Mouse (Mus musculus) ES-E14 (cell line): ENCODE data around the gene Nppa. TPM values are rescaled to one million over a fixed set of nuclear protein-coding genes. Genes with fewer than 3 reads are reported as not detected.

Experiments
- DNase-seq: peaks from one replicate; pipeline ENCODE4 v3.0.0-alpha.2; 2013; ENCODE audit warnings: low read depth, low spot score
- H3K27ac ChIP-seq: 2 replicates; pipeline ENCODE4 v1.5.1; 2012; ENCODE audit warnings: low read depth, mild to moderate bottlenecking, low read length, moderate library complexity, mixed read lengths; ENCODE audit not compliant: poor library complexity, insufficient read depth, severe bottlenecking
- H3K36me3 ChIP-seq: 2 replicates; pipeline ENCODE4 v1.6.1; 2012; ENCODE audit warnings: mild to moderate bottlenecking, low read length, moderate library complexity, mixed read lengths; ENCODE audit not compliant: control insufficient read depth, poor library complexity, insufficient read depth, severe bottlenecking
- H3K4me1 ChIP-seq, 2 experiments: fragments of 150-350 bp in 1 of 2; sonication (generic) in 1 of 2; 2 replicates each; pipeline ENCODE4 v1.6.1; 2012; ENCODE audit warnings: low read length in 2 of 2, mild to moderate bottlenecking in 1 of 2, mixed read lengths in 1 of 2; ENCODE audit not compliant: control insufficient read depth in 2 of 2, insufficient read depth in 2 of 2, poor library complexity in 1 of 2
- H3K4me3 ChIP-seq, 2 experiments: fragments of 150-350 bp in 1 of 2; sonication (generic) in 1 of 2; 2 replicates each; pipeline ENCODE4 v1.5.1; 2012; ENCODE audit warnings: low read length in 2 of 2, low read depth in 1 of 2, mild to moderate bottlenecking in 1 of 2, mixed read lengths in 1 of 2; ENCODE audit not compliant: insufficient read depth in 1 of 2, poor library complexity in 1 of 2, severe bottlenecking in 1 of 2
- H3K9ac ChIP-seq: 2 replicates; pipeline ENCODE4 v1.6.1; 2012; ENCODE audit warnings: low read depth, mild to moderate bottlenecking, low read length, mixed read lengths; ENCODE audit not compliant: poor library complexity, insufficient read depth, severe bottlenecking
- H3K9me3 ChIP-seq: fragments of 150-350 bp; sonication (generic); 2 replicates; pipeline ENCODE4 v1.6.1; 2012; ENCODE audit warnings: low read depth, mild to moderate bottlenecking, low read length; ENCODE audit not compliant: control insufficient read depth, insufficient read depth
- ZC3H11A ChIP-seq: IDR thresholded peaks from 2 replicates; pipeline ENCODE4 v1.6.1; 2012; ENCODE audit warnings: low read depth, mild to moderate bottlenecking, inconsistent platforms, low read length, borderline replicate concordance
- ZNF384 ChIP-seq: IDR thresholded peaks from 2 replicates; pipeline ENCODE4 v1.6.1; 2012; ENCODE audit warnings: low read depth, low read length, inconsistent platforms
- in situ Hi-C, 2 experiments: fragments of 600-800 bp; cut with MboI; formaldehyde crosslinking; loops; one replicate each; pipeline ENCODE4 v1.15.1; 2025; ENCODE audit warnings: low sequenced_read_pairs in 2 of 2, inconsistent platforms in 1 of 2; ENCODE audit not compliant: unreplicated experiment in 2 of 2
- total RNA-seq: library from RNA; depleted of rRNA; stranded (reverse); fragments of 300-350 nt; gene quantifications from 2 replicates; pipeline ENCODE4 v1.2.3, GENCODE M21; 2012; rRNA removed

The Nppa gene
- total RNA-seq, 1 experiment, result not detected

- Histone ChIP-seq H3K4me3 (no peak overlapping the region), H3K36me3 (peaks cover 57% of the 10 kb centered on the region), H3K27ac (no peak overlapping the region), H3K9ac (no peak overlapping the region), H3K4me1 (peaks cover 2% of the 10 kb centered on the region in 2 experiments; a peak in 1 of 4 replicates), H3K9me3 (no peaks in the 10 kb centered on the region)
- no peak for DNase-seq
- in situ Hi-C loops, result no loop called here
- TF ChIP-seq ZC3H11A, result no peak
- TF ChIP-seq ZNF384, result no peak
Observed at GRCm38 (mm10) chr4:148051046-148051776, 50.7 kb downstream of the Nppa start.

Other genes with a start within 250 kb of the Nppa start
- gene Zfp984, start 190.9 kb upstream of the Nppa start, total RNA-seq, result 40.9 and 42.6 TPM in 2 replicates
- 3.6 and 4.9 TPM in 2 replicates for gene Zfp933, start 152.4 kb upstream of the Nppa start, total RNA-seq
- 6.3 and 27.9 TPM in 2 replicates for gene Miip, start 131.9 kb upstream of the Nppa start, total RNA-seq
- 1.4 and 1.6 TPM in 2 replicates for gene Fv1, start 131.7 kb upstream of the Nppa start, total RNA-seq
- gene Mfn2, start 96.0 kb upstream of the Nppa start, total RNA-seq, result 12.4 and 18.6 TPM in 2 replicates
- 26.2 and 50.0 TPM in 2 replicates for gene Plod1, start 64.0 kb upstream of the Nppa start, total RNA-seq
- 73.5 and 115 TPM in 2 replicates for gene 2510039O18Rik, start 59.8 kb upstream of the Nppa start, total RNA-seq
- 0.95 and 3.8 TPM in 2 replicates for gene Nppb, start 14.9 kb upstream of the Nppa start, total RNA-seq
- gene Clcn6, start 38.1 kb downstream of the Nppa start, total RNA-seq, result 32.5 and 49.1 TPM in 2 replicates
- 34.0 and 51.7 TPM in 2 replicates for gene Mthfr, start 38.4 kb downstream of the Nppa start, total RNA-seq
- 122 and 158 TPM in 2 replicates for gene Agtrap, start 87.3 kb downstream of the Nppa start, total RNA-seq
- 34.0 and 54.5 TPM in 2 replicates for gene Mad2l2, start 129.7 kb downstream of the Nppa start, total RNA-seq
- gene Draxin, start 130.0 kb downstream of the Nppa start, total RNA-seq, result 0.76 and 1.3 TPM in 2 replicates
- gene Fbxo6, start 151.4 kb downstream of the Nppa start, total RNA-seq, result 43.8 and 49.4 TPM in 2 replicates
- gene Fbxo44, start 159.8 kb downstream of the Nppa start, total RNA-seq, result 5.1 and 11.0 TPM in 2 replicates
- 16.5 and 23.7 TPM in 2 replicates for gene Fbxo2, start 159.9 kb downstream of the Nppa start, total RNA-seq